Mouse (Mus musculus): ENCODE data around the gene F10.

- peak; percentile 74 for TF ChIP-seq CTCF (IDR thresholded peaks at IDR 0.05; ENCODE audit: low read depth)
- no peak for TF ChIP-seq EP300 (IDR thresholded peaks at IDR 0.05; ENCODE audit: low read depth)
These were observed 48.2 kb upstream of the F10 start for GRCm38 (mm10) chr8:12988722-12989430.

All from liver, embryonic 14.5 days (tissue).